Mouse (Mus musculus): Measurements from ENCODE around the gene Prkn. TPM values are rescaled to one million over a fixed set of nuclear protein-coding genes. Genes with fewer than 3 reads are reported as not detected.
A peak's percentile ranks its signal among the peaks of the same experiment; 100 is the strongest.

Prkn gene
- polyA plus RNA-seq, 1 experiment, result 28.0 TPM

DNA sequence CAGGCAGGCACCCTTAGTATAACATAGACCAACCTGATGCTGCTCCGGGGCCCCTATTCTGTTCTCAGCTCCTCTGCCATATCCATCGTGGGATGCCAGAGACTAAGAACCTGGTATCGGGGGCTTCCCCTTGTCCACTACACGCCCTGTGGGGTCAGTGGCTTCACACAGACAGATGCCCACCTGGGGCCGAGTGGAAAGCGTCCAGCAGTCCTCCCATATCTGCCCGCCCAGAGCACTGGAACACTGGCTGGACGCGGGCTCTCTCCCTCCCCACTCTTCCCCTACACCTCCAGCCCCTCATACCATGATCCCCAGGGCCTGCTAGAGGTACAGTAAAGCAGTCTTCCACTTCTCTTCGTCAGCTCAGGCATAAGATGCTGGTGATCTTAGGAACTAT is 277.3 kb downstream of the Prkn start:
- no peak for DNase-seq (ENCODE audit: extremely low spot score in 1 of 2, low spot score in 1 of 2)

DNA sequence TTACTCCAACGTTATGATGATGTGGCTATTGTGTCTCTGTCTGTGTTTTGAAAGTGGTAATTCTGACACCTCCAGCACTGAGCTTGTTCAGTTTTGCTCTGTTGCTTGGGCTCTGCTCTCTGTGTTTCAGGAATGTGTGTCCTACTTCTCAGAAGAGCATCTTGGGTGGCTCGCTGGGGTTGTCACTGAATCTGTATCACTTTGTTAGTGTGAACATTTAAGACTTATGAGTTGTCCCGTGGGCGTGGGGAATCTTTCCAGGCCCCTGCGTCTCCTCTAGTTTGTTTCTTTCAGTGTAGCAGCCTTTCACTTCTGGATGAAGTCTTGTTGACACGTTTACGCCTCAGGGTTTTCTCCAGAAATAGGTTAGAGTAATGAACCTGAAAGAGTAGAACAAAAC is 283.9 kb downstream of the Prkn start:
- DNase-seq (ENCODE audit: extremely low spot score in 1 of 2, low spot score in 1 of 2), result peak; percentile 16 to 55

DNA sequence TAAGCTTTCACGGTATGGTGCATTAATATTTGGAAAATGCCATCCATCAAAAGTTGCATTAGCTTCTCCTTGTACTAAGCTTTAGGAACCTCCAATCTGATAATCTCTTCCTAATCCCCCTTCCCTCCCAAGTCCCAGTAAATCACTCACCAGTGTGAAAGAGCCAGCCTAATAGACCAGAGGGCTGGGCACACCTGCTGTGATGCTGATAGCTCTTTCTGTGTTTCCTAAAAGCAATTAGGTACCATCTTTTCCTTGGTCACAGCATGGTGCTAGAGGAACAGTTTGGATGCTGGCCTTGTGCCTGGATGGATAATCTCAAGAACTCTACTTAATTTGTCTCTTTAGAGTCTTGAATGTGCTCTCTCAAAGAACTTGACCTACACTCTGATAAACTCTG is 287.0 kb downstream of the Prkn start:
- DNase-seq (ENCODE audit: extremely low spot score in 1 of 2, low spot score in 1 of 2), result no peak

DNA sequence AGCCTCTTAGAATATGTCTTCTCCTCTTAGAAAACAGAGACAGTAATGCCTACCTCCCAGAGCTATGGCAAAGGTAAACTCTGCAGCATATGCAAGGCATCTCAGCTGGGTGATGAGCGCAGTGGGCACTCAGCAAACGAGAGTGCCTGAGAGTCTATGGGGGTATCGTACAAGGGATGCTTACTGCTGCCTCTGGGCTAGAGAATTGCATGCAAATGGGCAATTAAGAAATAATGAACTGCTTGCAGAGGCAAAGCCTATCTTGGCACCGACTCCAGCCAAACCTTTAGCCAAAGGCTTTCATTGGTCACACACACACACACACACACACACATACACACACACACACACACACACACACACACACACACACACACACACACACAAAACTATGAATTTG is 290.7 kb downstream of the Prkn start:
- DNase-seq (ENCODE audit: extremely low spot score in 1 of 2, low spot score in 1 of 2), result peak in 1 of 2 experiments; percentile 23

DNA sequence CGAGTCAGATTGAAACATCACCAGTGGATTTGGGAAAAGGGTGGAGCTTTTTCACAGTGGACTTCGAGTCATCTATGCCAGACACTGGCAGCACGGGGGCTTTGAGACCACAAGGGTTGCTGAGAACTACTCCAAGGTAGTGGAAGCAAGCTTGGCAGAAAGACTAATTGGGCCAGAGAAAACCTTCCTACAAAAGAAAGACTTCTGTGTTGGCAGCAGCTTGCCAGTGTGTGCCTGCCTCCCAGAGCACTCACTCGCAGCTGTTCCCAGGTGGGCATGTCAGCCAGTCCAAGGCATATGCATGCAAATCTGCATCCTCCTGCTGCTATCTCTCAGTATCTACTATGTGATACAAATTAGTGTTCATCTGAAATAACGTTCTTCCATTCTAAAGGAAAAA is 302.1 kb downstream of the Prkn start:
- DNase-seq (ENCODE audit: extremely low spot score in 1 of 2, low spot score in 1 of 2), result peak; percentile 30 to 75

DNA sequence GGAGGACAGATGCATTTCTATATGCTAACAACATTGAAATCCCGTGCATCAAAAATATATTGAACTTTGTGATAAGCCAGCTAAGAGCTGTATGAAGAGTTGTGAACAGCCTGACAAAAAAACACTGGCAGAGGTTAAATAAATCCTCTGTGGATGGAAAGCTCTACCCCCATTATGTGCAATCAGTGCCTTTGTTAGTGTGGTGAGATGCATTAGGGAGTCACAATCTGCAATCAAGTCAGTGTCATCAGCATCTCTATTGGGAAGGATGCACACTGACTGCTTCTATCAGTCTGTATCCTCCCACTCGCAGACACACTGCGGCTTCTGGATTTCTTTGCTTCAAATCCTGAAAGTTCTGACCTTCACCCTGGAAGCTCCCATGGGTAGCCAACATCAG is 315.9 kb downstream of the Prkn start:
- peak in 1 of 2 experiments; percentile 31 for DNase-seq (ENCODE audit: extremely low spot score in 1 of 2, low spot score in 1 of 2)

DNA sequence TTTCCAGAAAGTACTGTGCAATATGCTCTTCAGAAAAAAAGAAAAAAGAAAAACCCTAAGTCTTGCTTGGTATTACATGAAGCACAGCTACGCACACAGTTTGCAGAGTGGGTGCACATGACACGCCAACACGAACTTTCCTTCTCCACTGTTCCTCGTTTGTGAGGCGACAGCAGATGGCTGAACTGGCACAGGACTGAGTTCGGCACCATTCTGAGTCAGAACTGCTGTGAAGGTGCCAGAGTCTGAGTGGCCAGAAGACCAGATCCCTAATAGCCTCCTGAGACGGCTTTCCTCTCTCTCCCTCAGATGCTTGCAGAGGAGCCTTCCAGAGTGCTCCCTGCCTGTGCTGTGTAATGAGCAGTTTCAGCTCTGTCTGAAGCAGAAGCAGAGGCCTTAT is 317.4 kb downstream of the Prkn start:
- DNase-seq (ENCODE audit: extremely low spot score in 1 of 2, low spot score in 1 of 2), result peak; percentile 88

DNA sequence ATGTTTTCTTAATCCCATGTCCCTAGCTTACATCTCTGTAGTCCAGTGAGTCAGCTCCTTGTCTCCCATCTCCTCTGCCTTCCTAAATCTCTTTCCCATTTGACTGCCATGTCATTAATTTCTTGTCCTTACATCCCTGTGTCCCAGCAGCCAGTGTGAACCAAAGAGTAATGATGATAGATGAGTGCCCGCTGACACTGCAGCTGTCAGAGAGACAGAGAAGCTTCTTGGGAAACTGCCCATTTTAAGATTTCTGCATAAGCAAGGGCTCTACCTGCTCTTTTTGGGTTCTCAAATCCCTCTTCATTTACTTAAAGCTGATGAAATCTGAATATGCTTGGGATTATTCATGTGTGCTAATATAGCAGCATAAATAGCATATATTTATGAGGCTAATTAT is 321.3 kb downstream of the Prkn start:
- DNase-seq (ENCODE audit: extremely low spot score in 1 of 2, low spot score in 1 of 2), result no peak

DNA sequence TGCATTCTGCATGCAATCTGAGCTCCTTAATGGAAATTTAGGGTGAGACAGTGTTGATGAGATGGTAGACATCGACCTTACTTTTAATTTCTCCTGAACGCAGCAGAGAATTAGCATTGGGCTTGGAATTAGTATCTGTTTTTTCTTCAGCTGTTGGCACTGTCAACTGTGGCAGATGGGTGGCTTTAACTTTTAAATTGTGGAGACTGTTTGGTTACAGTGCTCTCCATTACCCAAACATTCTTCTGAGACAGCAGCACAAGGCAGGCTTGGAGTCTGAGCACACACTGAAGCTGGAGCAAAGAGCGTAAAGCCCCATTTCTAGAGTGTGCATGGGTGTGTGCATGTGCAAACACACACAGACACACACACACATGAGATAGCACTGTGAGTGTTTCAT is 322.6 kb downstream of the Prkn start:
- DNase-seq (ENCODE audit: extremely low spot score in 1 of 2, low spot score in 1 of 2), result no peak

DNA sequence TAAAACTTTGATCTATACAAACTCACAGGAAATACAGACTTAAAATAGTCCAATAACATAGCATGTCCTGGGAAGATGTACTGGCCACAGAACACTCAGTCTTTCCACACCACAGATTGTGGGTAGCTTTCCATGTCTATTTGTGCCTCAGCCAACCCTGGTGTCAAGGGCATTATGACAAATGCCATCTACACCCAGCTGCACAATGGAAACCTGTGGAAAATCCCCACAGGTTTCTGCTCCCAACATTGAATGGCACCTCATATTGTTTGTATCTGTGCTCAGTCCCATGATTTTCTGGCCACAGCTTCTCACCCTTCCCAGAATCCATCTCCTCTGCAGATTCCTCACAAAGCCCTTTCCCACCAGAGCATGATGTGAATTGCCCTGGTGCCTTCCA is 347.2 kb downstream of the Prkn start:
- no peak for DNase-seq (ENCODE audit: extremely low spot score in 1 of 2, low spot score in 1 of 2)

DNA sequence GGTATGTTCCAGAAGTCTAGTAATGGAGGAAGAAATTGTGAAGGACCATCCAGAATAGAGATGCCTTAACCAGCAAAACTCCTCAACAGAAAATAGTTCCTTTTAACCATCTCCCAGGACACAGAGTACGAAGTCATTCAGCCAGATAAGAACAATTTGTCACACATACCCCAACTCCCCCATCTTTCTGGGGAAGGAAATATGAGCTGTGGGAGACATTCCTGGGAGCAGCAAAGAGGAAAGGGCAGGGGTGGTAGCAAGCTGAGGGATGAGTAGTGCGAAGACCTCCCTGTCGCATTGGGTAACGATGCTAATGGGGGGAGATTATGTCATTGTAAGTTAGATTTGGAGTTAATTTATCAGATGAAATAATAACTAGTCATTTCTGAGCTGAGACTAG is 348.3 kb downstream of the Prkn start:
- DNase-seq (ENCODE audit: extremely low spot score in 1 of 2, low spot score in 1 of 2), result no peak

DNA sequence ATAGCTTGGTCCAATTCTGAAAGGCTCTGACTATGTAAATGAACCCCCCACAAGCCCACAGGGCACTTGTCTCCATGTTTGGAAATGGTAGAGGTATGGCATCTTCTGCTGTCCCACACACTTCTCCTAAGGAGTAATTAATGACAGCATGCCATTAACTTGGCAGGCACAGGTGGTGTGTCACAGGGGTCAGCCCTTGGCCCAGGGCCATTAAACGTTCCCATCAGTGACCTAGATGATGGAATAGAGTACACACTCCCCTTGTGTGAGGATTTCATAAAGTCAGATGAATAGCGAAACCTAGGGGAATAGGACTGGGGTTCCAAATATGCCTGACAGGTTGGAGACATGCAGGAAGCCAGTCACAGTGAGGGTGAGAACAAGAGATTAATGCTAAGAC is 350.1 kb downstream of the Prkn start:
- DNase-seq (ENCODE audit: extremely low spot score in 1 of 2, low spot score in 1 of 2), result no peak

DNA sequence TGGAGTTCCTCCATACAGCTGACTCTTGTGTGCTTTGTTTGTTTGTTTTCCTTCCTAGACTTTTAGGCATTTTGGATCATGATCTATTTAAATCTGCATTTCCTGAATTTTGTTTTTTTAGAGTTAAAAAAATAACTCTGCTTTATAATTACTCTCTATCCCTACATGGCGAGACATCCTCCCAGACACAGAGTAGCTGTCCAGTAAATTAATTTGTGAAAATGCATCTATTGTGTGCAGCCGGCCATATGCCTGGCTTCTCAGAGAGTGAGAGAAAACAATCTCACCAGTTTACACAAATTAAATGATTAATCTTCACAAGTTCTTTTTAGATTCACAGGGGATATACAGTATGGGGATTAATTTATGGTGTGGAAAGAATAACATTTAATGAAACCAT is 357.9 kb downstream of the Prkn start:
- DNase-seq (ENCODE audit: extremely low spot score in 1 of 2, low spot score in 1 of 2), result no peak

DNA sequence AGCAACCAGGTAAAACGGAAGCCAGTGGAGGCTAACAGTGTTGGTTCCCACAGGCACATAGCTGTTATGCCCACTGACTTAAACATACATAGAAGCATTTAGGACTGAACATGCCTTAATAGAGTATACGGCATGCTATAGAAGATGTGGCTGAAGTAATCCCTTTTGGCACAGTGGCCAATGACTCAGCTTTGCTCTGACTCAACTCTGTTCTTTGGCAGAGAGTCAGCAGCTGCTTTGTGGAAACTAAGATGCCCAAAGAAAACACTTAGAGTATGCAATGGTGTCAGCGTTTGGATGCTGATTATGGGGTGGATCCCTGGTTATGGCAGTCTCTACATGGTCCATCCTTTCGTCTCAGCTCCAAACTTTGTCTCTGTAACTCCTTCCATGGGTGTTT is 368.9 kb downstream of the Prkn start:
- DNase-seq (ENCODE audit: extremely low spot score in 1 of 2, low spot score in 1 of 2), result peak; percentile 25 to 82

DNA sequence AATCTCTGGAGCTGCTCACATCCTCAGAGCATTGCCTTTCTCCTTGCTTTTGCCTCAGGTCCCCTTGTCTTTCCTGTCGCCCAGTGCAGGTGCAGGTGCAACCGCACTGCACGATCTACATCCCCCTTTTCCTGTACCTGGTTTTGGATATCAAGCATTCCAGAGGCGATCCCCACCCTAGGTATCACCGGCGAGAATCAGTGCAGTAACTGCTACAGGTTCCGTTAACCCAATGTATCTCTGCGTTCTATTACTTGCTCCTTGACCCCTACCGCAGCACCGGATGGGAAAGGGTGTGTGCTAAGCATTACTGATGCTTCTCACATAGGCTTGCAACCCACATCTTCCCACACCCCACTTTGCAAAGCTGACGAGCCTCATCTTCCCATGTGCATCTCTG is 370.8 kb downstream of the Prkn start:
- DNase-seq (ENCODE audit: extremely low spot score in 1 of 2, low spot score in 1 of 2), result peak in 1 of 2 experiments; percentile 35

DNA sequence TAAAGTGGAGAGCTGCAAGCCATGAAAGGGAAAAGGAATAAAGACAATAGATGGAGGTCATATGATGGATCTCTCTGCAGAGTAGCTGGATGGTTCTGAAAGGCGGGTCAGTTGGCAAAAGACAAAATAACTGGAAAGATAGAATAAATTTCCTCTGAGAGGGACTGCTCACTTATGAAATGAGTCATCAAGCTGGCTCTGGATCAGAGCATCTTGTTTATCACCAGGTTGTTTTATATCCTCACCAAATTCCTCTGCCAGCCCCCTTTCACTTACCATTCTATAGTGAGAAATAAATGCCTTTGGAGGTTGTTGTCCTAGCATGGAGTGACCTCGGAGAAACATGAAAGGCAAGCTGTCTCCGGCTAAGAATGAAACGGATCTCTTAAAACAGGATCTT is 371.4 kb downstream of the Prkn start:
- peak in 1 of 2 experiments; percentile 52 for DNase-seq (ENCODE audit: extremely low spot score in 1 of 2, low spot score in 1 of 2)

DNA sequence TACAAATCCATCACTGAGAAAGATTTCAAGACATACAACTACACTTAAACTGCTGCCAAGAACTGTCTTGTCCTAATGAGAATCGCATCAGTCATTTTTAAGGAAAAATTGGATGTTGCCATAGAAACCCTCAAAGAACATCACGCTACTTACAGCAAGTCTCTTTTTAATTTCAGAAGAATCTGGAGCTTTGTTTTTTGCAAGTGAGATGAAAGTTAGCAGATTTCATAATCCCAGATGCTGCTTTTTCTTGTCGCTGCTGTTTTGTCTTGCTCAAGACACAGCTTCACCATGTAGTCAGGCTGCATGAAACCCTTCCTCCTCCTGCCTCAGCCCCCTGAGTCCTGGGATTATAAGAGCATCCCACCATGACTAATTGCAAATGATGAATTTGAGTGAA is 373.5 kb downstream of the Prkn start:
- DNase-seq (ENCODE audit: extremely low spot score in 1 of 2, low spot score in 1 of 2), result peak; percentile 28 to 49

DNA sequence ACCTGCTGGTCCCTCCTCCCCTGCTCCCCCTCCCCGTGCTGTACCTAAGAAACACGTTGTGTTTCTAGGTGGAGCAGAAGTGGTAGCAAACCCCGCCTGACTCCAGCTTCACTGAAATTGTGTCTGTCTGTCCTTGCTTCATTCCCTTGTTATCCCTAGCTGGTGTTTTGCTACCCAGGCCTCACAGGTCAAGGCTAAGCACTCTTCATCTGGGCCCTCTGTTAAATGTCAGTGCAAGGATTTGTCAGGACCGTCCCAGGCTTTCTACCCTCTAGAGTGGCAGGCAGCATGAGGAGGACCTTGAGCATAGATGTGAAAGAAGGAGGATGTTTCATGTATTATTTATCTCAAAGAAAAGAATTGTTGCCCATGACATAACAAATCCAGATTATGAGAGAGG is 388.8 kb downstream of the Prkn start:
- DNase-seq (ENCODE audit: extremely low spot score in 1 of 2, low spot score in 1 of 2), result no peak

DNA sequence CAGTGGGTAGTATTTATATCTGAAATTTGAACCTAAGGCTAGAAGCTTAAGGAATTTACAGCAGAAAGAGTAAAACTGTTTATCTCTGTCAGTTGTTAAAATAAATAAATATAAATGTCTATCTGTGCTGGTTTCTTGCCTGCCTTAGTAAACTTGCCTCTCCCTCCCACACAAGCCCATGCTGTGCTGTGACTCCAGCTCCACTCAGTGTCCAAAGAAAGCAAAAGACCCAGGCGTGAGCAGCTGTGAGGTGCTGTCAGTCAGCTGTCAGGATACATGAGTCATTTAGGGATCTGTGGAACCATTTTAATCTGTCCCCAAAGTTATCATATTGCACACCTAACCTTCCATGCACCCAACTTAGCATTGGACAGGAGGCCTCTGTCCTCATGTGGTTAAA is 389.2 kb downstream of the Prkn start:
- peak in 1 of 2 experiments; percentile 19 for DNase-seq (ENCODE audit: extremely low spot score in 1 of 2, low spot score in 1 of 2)

DNA sequence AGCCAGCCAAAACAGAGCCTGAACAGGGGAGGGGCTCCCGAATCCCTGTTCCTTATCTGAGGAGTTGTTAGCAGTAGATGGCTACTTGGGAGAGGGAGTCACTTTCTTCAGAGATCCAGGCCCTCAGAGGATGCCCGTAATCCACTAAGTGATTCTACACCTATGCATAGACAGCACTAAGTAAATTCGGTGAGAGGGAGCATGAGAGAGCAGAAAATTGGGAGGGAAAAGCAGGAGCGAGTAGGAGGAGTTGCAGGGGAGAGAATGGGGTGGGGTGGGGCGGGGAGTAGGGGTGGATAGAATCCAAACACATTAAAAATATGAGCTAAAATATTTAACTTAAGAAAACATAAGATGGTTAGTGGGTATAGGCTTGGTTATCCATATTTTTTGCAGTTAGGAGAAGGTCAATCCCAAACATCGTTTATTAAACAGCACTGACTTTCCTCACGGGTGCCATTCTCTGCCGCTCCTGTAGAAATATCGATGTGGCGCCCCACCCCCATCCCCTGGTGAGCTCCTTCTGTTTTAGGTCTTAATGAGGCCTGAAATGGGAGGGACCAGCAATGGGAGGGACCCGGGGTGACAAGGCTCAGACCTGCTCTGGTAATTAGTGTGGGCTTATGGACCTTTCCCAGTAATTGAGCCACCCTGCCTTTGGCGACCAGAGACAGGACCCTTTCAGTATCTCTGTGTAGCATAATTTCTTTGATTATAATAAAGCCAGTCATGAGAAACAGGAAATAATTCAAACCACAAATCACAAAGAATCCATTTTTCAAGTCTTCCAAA is 390.6 kb downstream of the Prkn start:
- no peak for DNase-seq (ENCODE audit: extremely low spot score in 1 of 2, low spot score in 1 of 2)

DNA sequence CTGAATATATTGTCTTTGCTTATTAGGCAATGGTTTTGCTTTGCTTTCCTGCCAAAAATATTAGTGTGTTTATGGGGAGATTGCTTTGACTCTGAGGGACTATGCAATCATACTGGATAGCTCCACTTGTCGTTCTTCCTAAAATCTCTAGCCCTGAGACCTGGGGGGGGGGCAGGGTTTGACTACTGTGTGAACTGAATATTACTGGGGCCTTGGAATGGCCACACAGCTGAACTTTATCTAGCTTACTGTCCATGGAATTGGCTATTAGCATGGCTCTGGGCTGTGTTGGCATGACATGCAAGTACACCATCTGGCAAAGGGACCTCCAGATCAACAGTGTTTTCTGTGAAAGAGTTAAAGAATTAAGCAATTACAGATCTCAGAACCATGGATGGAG is 395.1 kb downstream of the Prkn start:
- DNase-seq (ENCODE audit: extremely low spot score in 1 of 2, low spot score in 1 of 2), result no peak

DNA sequence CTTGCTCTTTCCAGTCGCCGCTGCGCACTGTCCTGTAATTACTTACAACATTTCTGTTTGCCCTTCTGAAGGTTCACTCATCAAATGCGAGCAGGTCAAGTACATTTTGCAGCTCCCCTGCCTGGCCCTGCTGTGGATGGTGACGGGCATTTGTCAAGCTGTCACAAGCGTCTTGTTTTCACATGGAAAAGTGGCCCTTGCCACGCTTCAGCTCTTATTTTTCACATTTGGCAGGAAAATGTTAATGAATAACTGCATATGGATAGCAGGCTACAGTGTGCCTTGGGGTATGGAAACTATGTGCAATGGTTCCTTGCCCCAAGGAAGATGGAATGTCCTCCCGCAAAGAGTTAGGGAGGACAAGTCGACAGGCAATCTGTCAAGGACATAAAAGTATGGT is 404.9 kb downstream of the Prkn start:
- DNase-seq (ENCODE audit: extremely low spot score in 1 of 2, low spot score in 1 of 2), result no peak

DNA sequence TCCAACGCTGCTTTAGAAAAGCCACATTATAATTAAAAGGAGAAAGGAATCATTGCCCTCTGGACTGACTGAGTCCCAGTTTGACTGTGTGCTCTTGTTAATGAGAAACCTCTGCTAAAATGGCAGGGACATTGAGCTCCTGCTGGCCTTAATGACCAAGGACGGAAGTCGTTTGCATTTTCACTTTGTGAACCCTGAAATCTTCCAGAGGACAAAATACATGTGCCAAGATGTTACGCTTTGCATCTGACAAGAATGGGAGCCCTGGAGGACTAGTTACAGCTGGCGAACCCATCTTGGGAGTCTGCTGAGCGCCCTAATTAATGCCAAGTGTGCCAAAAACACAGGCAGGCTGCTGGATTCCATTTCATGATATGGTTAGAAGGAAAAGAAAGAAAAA is 409.0 kb downstream of the Prkn start:
- no peak for DNase-seq (ENCODE audit: extremely low spot score in 1 of 2, low spot score in 1 of 2)

All from frontal cortex, adult 2 months (tissue).